Mouse (Mus musculus) hindbrain, embryonic 11.5 days (tissue): ENCODE measurements around the gene Opcml. TPM values are rescaled to one million over a fixed set of nuclear protein-coding genes. Genes with fewer than 3 reads are reported as not detected.

ENCODE experiments used
- ATAC-seq: fragments of 200-750 bp; cut with Nextera tagmentation; 2 replicates; pipeline ENCODE4 v1.8.0; 2017; ENCODE audit warnings: mild to moderate bottlenecking, moderate TSS enrichment, moderate library complexity; ENCODE audit not compliant: low FRiP score
- DNase-seq: peaks from one replicate; pipeline ENCODE4 v3.0.0-alpha.2; 2015; ENCODE audit warnings: low spot score
- H3K27ac ChIP-seq: fragments of 300-500 bp; sonication (generic); 2 replicates; pipeline ENCODE4 v1.5.1; 2014; ENCODE audit warnings: mild to moderate bottlenecking, low read depth, low read length
- H3K27me3 ChIP-seq: fragments of 300-500 bp; sonication (generic); 2 replicates; pipeline ENCODE4 v1.6.1; 2014; ENCODE audit warnings: mild to moderate bottlenecking, low read length, moderate library complexity, mixed read lengths; ENCODE audit not compliant: control insufficient read depth, insufficient read depth
- H3K36me3 ChIP-seq: fragments of 300-500 bp; sonication (generic); 2 replicates; pipeline ENCODE4 v1.6.1; 2014; ENCODE audit warnings: mild to moderate bottlenecking, low read length, moderate library complexity, mixed read lengths; ENCODE audit not compliant: control insufficient read depth, insufficient read depth
- H3K4me1 ChIP-seq: fragments of 300-500 bp; sonication (generic); replicated peaks from 2 replicates; pipeline ENCODE4 v1.6.1; 2014; ENCODE audit warnings: low read length, mixed read lengths; ENCODE audit not compliant: control insufficient read depth, insufficient read depth
- H3K4me2 ChIP-seq: fragments of 300-500 bp; sonication (generic); replicated peaks from 2 replicates; pipeline ENCODE4 v1.6.1; 2014; ENCODE audit warnings: mild to moderate bottlenecking, low read depth, low read length
- H3K4me3 ChIP-seq: fragments of 300-500 bp; sonication (generic); 2 replicates; pipeline ENCODE4 v1.5.1; 2014; ENCODE audit warnings: low read depth, low read length
- H3K9ac ChIP-seq: fragments of 300-500 bp; sonication (generic); 2 replicates; pipeline ENCODE4 v1.6.1; 2014; ENCODE audit warnings: low read depth, low read length
- H3K9me3 ChIP-seq: fragments of 300-500 bp; sonication (generic); 2 replicates; pipeline ENCODE4 v1.6.1; 2016; ENCODE audit warnings: low read length; ENCODE audit not compliant: control insufficient read depth
- WGBS: fragments of 180-500 bp; shearing (Covaris S2); extraction: QIAGEN DNeasy Blood & Tissue Kit; methylation state at CpG from one replicate; pipeline ENCODE4 v1.1.7; 2014; 5-methylcytosine and 5-hydroxymethylcytosine counted together
- polyA plus RNA-seq: library from polyadenylated mRNA; unstranded; fragments of >200 nt; fragmentation: Nextera tagmentation; extraction: Ambion mirVana; gene quantifications from 2 replicates; pipeline ENCODE4 v1.2.1, GENCODE M21; 2014

The Opcml gene
- polyA plus RNA-seq, 1 experiment from 2014 or later: 5.7 TPM

DNA sequence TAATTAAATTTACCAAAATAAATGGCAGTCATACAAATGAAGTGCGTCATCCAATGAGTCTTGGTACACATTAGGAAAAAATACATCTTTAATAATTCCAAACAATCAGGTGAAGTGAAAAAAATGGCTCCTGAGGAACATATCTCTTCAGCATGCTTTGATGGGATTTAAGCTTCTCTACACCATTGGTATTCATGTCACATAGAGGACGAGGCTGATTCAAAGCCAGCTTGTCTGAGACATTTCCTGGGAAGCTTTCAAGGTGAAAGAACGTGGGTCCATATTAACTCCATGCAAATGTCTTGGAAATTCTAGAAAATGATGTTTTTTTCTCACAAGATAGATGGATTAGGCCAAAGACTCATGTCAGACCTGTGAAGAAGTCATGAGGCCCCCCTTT lies 212.6 kb downstream of the Opcml start:
- no peaks in the 10 kb centered on the region for H3K4me1 ChIP-seq
- H3K27me3 ChIP-seq: no peaks in the 10 kb centered on the region
- no peak overlapping the region for H3K4me2 ChIP-seq
- 88% methylated on average over 3 of the region's 3 CpGs for WGBS
- no peak overlapping the region for H3K27ac ChIP-seq
- H3K36me3 ChIP-seq: no peaks in the 10 kb centered on the region
- no peak overlapping the region for H3K9ac ChIP-seq
- no peaks in the 10 kb centered on the region for H3K9me3 ChIP-seq
- DNase-seq: no peak
- H3K4me3 ChIP-seq: no peak overlapping the region
- ATAC-seq: no peak

DNA sequence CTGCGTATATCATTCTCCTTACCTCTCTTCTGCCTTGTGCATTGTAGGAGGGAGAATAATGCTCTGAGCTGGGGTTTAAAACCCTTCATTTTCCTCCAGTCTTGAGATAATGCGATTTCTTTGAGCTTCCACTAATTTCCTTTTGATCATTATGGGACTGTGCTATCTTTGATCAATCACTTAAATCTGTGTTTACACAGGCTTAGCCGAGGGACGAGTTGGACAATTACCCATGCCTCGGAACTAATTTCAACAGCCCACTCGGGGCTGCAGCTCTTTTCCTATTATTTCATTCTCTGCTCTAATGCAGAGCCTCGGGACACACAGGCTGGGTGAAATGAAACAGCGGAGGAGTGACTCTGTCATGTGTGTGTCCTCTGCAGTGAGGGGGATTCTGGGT lies 220.9 kb downstream of the Opcml start:
- Histone ChIP-seq H3K4me3 (no peak overlapping the region), H3K36me3 (no peaks in the 10 kb centered on the region), H3K4me2 (no peak overlapping the region), H3K27me3 (no peaks in the 10 kb centered on the region), H3K9ac (no peak overlapping the region), H3K4me1 (no peaks in the 10 kb centered on the region), H3K27ac (no peak overlapping the region), H3K9me3 (no peaks in the 10 kb centered on the region)
- WGBS: 52% methylated on average over 8 of the region's 8 CpGs
- DNase-seq (no peak), ATAC-seq (no peak)

DNA sequence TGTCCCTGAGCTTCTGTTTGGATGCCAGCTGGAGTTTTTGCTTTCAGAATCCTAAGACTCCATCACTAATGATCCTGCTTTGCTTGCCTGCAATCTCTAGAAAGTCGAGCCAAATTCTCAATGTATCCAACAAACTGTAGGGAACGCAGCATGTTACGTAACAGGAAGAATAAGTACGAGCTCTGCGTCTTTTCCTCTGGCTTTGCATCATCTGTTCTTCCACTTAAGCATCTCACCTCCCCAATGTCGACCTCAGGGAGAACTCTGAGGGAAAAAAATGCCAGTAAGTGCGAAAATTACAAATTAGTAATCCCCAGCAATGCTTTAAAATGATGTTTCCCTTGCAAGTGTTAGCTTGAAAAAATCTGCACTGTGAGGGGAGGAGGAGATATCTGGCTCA lies 222.1 kb downstream of the Opcml start:
- 75% methylated on average over 7 of the region's 7 CpGs for WGBS

DNA sequence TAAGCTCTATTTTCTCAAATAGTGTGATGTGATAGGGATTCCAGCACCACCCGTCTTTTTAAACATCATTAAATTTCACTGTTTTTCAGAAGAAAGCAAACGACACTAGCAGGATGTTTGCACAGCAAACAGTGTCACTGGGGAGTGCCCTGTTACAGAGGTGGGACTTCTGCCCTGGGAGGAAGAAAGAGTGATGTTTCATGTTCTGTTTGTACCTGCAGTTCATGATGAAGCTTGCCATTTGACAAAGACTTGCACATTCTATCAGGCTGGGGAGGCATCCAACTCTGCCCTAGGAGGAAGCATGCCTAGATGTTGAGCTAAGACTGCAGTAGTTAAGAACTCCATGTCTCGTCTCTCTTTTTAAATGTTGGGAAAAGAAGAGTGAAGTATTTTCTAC lies 222.6 kb downstream of the Opcml start:
- Histone ChIP-seq H3K4me2 (no peak overlapping the region), H3K27me3 (no peaks in the 10 kb centered on the region), H3K36me3 (no peaks in the 10 kb centered on the region), H3K9ac (no peak overlapping the region), H3K9me3 (no peaks in the 10 kb centered on the region), H3K4me3 (no peak overlapping the region), H3K27ac (no peak overlapping the region), H3K4me1 (no peaks in the 10 kb centered on the region)
- DNase-seq (no peak), ATAC-seq (no peak)
- 70% methylated on average over 3 of the region's 3 CpGs for WGBS

More for the DNA sequence above, 222.1 kb downstream of the Opcml start:
- Histone ChIP-seq H3K4me1 (no peaks in the 10 kb centered on the region), H3K27me3 (no peaks in the 10 kb centered on the region), H3K9me3 (no peaks in the 10 kb centered on the region), H3K4me2 (no peak overlapping the region), H3K9ac (no peak overlapping the region), H3K4me3 (no peak overlapping the region), H3K36me3 (no peaks in the 10 kb centered on the region), H3K27ac (no peak overlapping the region)
- DNase-seq: no peak
- ATAC-seq: no peak

DNA sequence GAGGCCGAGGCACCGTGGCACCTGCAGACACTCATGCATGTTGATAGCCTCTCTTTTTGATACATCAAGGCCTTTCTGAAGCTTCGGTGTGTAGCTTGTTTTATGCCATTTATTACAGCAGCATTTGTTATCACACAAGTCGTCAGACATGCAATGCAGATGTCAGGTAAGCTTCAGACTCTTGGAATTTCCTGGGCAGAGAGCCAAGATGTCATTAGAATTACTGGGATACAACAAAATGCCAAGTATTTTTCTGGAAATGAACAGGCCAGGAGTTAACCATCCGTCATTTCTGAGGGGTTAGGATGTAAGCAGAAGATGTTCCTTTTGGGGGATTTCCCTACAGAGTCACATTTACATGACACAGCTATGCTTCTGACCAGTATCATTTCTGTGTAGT lies 237.6 kb downstream of the Opcml start:
- Histone ChIP-seq H3K36me3 (no peaks in the 10 kb centered on the region), H3K4me2 (no peak overlapping the region), H3K4me1 (no peaks in the 10 kb centered on the region), H3K9ac (no peak overlapping the region), H3K27ac (no peak overlapping the region), H3K27me3 (no peaks in the 10 kb centered on the region), H3K9me3 (no peaks in the 10 kb centered on the region), H3K4me3 (no peak overlapping the region)
- 82% methylated on average over 5 of the region's 5 CpGs for WGBS
- no peak for ATAC-seq
- no peak for DNase-seq

DNA sequence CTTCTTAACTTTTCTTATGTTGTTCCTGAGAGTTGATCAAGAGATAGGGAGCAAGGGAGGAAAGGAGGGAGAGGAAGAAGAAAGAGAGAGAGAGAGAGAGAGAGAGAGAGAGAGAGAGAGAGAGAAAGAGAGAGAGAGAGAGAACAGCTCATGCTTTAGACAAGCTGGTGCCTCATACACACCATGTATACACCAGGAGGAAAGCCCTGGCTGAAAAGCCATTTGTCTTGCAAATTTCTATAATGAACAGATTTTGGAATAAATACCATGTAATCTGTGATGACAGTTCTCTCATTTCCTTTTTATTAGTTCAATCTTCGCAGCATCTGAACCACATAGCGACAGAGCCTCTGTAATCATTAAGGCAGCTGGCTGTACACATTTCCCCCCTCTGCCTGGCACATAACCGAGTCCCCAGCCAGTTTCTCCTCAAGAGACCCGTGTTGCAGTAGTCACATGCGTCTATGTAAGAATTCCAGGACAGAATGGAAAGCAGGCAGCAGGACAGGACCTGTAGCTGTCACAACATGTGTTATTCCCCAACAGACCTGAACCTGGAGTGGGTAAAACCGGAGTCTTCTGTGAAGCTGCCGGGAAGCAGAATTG lies 238.3 kb downstream of the Opcml start:
- H3K4me2 ChIP-seq: no peak overlapping the region
- 78% methylated on average over 7 of the region's 7 CpGs for WGBS
- no peaks in the 10 kb centered on the region for H3K9me3 ChIP-seq
- H3K27me3 ChIP-seq: no peaks in the 10 kb centered on the region
- H3K27ac ChIP-seq: no peak overlapping the region
- ATAC-seq (no peak), DNase-seq (no peak)
- no peak overlapping the region for H3K4me3 ChIP-seq
- no peak overlapping the region for H3K9ac ChIP-seq
- H3K36me3 ChIP-seq: no peaks in the 10 kb centered on the region
- no peaks in the 10 kb centered on the region for H3K4me1 ChIP-seq

DNA sequence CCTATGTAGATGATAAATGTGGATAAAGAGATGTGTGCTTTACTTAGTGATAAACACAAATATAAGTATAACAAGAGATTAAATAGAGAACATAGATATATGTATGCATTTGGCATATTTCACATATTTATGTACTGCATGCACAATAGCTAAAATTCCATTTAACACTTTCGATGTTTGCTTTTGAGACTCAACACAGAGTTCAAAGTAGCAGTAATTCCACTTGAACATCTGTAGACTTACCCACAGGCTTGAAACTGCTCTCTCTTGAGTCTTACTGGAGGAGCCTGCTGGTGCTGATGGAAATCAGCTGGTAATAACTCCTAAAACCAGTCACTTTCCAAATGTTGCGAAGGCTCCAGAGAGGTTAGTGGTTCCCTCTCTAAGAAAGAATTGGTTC lies 258.6 kb downstream of the Opcml start:
- no peak overlapping the region for H3K4me3 ChIP-seq
- WGBS: 96% methylated on average over 2 of the region's 2 CpGs
- H3K36me3 ChIP-seq: no peaks in the 10 kb centered on the region
- H3K9ac ChIP-seq: no peak overlapping the region
- H3K27ac ChIP-seq: no peak overlapping the region
- H3K9me3 ChIP-seq: no peaks in the 10 kb centered on the region
- no peak overlapping the region for H3K4me2 ChIP-seq
- no peaks in the 10 kb centered on the region for H3K27me3 ChIP-seq
- no peaks in the 10 kb centered on the region for H3K4me1 ChIP-seq
- ATAC-seq: no peak
- no peak for DNase-seq

DNA sequence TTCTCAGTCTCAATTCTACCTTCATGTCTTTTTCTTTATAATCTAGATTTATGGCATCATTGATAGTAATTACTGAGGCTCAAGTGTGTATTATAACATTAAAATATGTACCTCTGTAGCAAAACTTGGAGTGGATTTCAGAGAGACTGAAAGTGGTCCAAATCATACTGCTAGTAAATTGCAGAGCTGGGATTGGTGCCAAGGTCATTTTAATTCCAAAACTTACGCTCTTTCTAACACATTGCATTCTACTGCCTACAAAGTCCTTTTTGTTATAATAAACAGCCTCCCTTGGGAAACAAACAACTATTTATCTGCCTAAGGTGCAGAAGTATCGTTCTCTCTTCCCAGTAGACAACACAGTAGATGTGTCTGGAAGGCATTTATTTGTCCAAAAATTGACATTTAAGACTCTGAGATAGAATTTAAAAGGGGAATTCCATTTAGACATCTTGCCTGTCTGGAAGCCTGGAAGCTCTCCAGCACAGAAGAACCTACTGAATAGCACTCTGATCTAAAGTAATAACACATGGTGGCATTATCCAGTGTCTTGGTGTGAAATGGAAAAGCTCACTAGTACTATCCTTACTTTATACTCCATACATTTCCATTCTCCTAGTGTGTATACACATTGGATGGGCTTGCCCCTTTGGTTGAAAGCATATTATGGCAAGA lies 266.7 kb downstream of the Opcml start:
- H3K4me1 ChIP-seq: no peaks in the 10 kb centered on the region
- no peak overlapping the region for H3K4me2 ChIP-seq
- no peak overlapping the region for H3K27ac ChIP-seq
- H3K36me3 ChIP-seq: no peaks in the 10 kb centered on the region
- no peaks in the 10 kb centered on the region for H3K27me3 ChIP-seq
- no peak for ATAC-seq
- WGBS: 91% methylated on average over 2 of the region's 2 CpGs
- no peak overlapping the region for H3K9ac ChIP-seq
- no peak for DNase-seq
- no peak overlapping the region for H3K4me3 ChIP-seq
- no peaks in the 10 kb centered on the region for H3K9me3 ChIP-seq

DNA sequence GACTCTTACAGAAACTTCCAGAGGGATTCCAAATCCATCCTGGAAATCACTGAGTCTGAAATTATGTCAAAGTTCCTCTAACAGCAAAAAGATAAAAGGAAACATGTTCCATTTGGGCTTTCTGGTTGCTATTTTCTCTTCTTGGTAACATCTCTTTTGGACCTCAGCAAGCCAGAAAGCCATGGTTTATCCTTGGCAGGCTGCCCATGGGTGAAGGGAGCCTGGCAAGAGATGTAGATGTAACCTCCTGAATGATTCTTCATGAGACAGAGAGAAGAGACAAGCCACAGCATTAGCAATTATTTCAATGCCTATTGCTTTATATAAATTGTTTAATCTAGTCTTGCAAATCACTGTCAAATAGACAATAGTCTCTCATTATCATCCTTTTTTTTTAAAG lies 274.6 kb downstream of the Opcml start:
- DNase-seq (no peak), ATAC-seq (no peak)
- Histone ChIP-seq H3K4me2 (no peak overlapping the region), H3K36me3 (no peaks in the 10 kb centered on the region), H3K4me3 (no peak overlapping the region), H3K27ac (no peak overlapping the region), H3K9me3 (no peaks in the 10 kb centered on the region), H3K4me1 (no peaks in the 10 kb centered on the region), H3K27me3 (no peaks in the 10 kb centered on the region), H3K9ac (no peak overlapping the region)
